Mouse (Mus musculus) stomach, embryonic 15.5 days (tissue): ENCODE measurements around the gene Adamts8. TPM values are rescaled to one million over a fixed set of nuclear protein-coding genes. Genes with fewer than 3 reads are reported as not detected.

Experiments
- ATAC-seq: fragments of 200-750 bp; cut with Nextera tagmentation; 2 replicates; pipeline ENCODE4 v1.8.0; 2017; ENCODE audit warnings: low read depth, moderate number of reproducible peaks, moderate TSS enrichment; ENCODE audit not compliant: insufficient read depth, low FRiP score
- H3K27ac ChIP-seq: fragments of 300-500 bp; sonication (generic); 2 replicates; pipeline ENCODE4 v1.5.1; 2015; ENCODE audit warnings: mild to moderate bottlenecking, inconsistent platforms
- H3K27me3 ChIP-seq: fragments of 300-500 bp; sonication (generic); replicated peaks from 2 replicates; pipeline ENCODE4 v1.6.1; 2015; ENCODE audit warnings: inconsistent platforms
- H3K36me3 ChIP-seq: fragments of 300-500 bp; sonication (generic); 2 replicates; pipeline ENCODE4 v1.6.1; 2015; ENCODE audit warnings: inconsistent platforms
- H3K4me1 ChIP-seq: fragments of 300-500 bp; sonication (generic); 2 replicates; pipeline ENCODE4 v1.6.1; 2015; ENCODE audit warnings: inconsistent platforms
- H3K4me2 ChIP-seq: fragments of 300-500 bp; sonication (generic); 2 replicates; pipeline ENCODE4 v1.6.1; 2015; ENCODE audit warnings: mild to moderate bottlenecking, inconsistent platforms
- H3K4me3 ChIP-seq: fragments of 300-500 bp; sonication (generic); replicated peaks from 2 replicates; pipeline ENCODE4 v1.5.1; 2015; ENCODE audit warnings: inconsistent platforms
- H3K9ac ChIP-seq: fragments of 300-500 bp; sonication (generic); 2 replicates; pipeline ENCODE4 v1.6.1; 2015; ENCODE audit warnings: inconsistent platforms
- H3K9me3 ChIP-seq: fragments of 300-500 bp; sonication (generic); 2 replicates; pipeline ENCODE4 v1.6.1; 2016; ENCODE audit warnings: inconsistent platforms
- WGBS: fragments of 180-500 bp; shearing (Covaris S2); methylation state at CpG from one replicate; pipeline ENCODE4 v1.1.7; 2015; 5-methylcytosine and 5-hydroxymethylcytosine counted together
- polyA plus RNA-seq: library from polyadenylated mRNA; unstranded; fragments of >200 nt; fragmentation: Nextera tagmentation; extraction: Ambion mirVana; gene quantifications from 2 replicates; pipeline ENCODE4 v1.2.1, GENCODE M21; 2015

The Adamts8 gene
- polyA plus RNA-seq, result 9.6 and 10.5 TPM in 2 replicates

- peaks cover 42% of the 10 kb centered on the region for H3K27me3 ChIP-seq
- H3K27ac ChIP-seq, result no peak within 1 kb of the TSS
- no peaks in the 10 kb centered on the region for H3K36me3 ChIP-seq
- H3K4me1 ChIP-seq, result 0 out of 2 replicates have a peak, but pooled peaks cover 5% of the 10 kb centered on the region
- peak within 1 kb of the TSS; percentile 57 for H3K4me3 ChIP-seq
- WGBS, result under 1% methylated on average over 94 of the region's 96 CpGs
- peak within 1 kb of the TSS; percentile 94 for H3K4me2 ChIP-seq
- no peaks in the 10 kb centered on the region for H3K9me3 ChIP-seq
- ATAC-seq, result peak; percentile 51; the same call in 1 of the 2 replicates
- H3K9ac ChIP-seq, result peak within 1 kb of the TSS; percentile 46
Measured at GRCm38 (mm10) chr9:30942512-30943313, at the start of gene Adamts8. TSS of gene Adamts8 (plus strand) at chr9:30942562.

DNA sequence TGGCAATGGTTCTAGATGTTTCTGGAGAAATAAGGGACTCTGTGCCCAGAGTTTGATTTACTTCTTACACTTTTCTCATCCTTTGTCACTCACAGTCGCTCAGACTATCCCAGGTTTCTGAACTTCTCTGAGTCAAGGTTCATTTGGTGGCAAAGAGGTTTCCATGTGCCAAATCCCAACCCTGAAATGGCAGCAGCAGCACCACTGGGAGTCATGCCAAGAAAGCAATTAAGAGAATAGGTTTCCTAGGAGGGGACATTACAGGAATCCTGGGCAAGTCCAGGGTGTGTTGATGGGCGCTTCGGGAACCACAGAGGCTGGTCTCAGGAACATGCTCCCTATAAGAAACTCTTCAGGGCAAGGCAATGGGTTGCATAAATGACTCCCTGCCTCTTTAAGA is 46.7 kb upstream of the Adamts8 start:
- H3K4me3 ChIP-seq, result no peak overlapping the region
- ATAC-seq, result no peak
- no peak overlapping the region for H3K4me2 ChIP-seq
- no peak overlapping the region for H3K27ac ChIP-seq
- no peaks in the 10 kb centered on the region for H3K27me3 ChIP-seq
- H3K9ac ChIP-seq, result no peak overlapping the region
- 0 out of 2 replicates have a peak, but pooled peaks cover 4% of the 10 kb centered on the region for H3K4me1 ChIP-seq
- 79% methylated on average over 3 of the region's 3 CpGs for WGBS
- no peaks in the 10 kb centered on the region for H3K9me3 ChIP-seq
- H3K36me3 ChIP-seq, result no peaks in the 10 kb centered on the region

DNA sequence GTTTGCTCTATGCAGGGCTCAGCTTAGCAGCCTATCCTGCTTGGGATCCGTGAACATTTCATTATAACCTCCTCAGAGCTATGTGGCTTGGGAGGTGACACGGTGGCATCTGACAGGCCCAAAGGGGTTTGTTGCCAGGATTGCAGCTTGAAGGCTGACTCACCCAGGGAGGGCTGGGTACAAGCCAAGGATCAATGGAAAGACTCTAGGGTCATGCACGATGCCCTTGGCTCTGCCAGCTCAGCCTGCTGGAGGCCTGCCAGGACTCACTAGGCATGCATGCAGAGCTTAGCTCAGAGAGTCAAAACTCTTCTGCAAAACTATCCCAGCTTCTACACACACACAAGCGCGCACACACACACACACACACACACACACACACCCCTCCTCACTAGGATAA is 45.6 kb upstream of the Adamts8 start:
- Histone ChIP-seq H3K27me3 (no peaks in the 10 kb centered on the region), H3K36me3 (no peaks in the 10 kb centered on the region), H3K4me3 (no peak overlapping the region), H3K4me1 (0 out of 2 replicates have a peak, but pooled peaks cover 4% of the 10 kb centered on the region), H3K4me2 (no peak overlapping the region), H3K9me3 (no peaks in the 10 kb centered on the region), H3K27ac (peak overlapping the region; percentile 21), H3K9ac (no peak overlapping the region)
- WGBS, result 54% methylated on average over 5 of the region's 5 CpGs
- ATAC-seq, result peak; percentile 59

GRCm38 (mm10) chr9:30897169-30897568 is 45.2 kb upstream of the Adamts8 start:
- Histone ChIP-seq H3K4me1 (0 out of 2 replicates have a peak, but pooled peaks cover 4% of the 10 kb centered on the region), H3K4me2 (no peak overlapping the region), H3K27ac (0 out of 2 replicates have a peak overlapping the region, but pooled peaks have one; percentile 21), H3K36me3 (no peaks in the 10 kb centered on the region), H3K9me3 (no peaks in the 10 kb centered on the region), H3K9ac (no peak overlapping the region), H3K27me3 (no peaks in the 10 kb centered on the region), H3K4me3 (no peak overlapping the region)
- ATAC-seq, result no peak
- 84% methylated on average over 2 of the region's 2 CpGs for WGBS

DNA sequence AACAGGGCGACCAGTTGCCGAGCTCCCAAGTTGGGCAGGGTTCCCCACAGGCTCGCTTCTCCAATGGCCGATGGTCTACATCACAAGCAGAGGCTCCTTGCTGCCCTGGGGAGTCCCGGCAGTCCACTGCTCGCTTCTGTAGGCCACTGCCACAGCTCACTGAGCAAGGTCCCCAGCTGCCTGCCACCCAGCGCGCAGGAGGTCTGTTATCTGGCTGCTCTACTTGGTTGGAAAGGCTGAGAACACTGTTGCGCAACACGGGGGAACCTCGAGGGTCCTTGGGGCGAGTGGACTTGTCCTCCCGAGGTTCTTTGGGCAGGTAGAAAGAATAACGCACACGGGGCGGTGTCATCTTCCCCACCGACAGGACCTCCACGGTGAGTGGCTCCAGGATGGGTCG is 40.2 kb upstream of the Adamts8 start:
- Histone ChIP-seq H3K4me2 (no peak overlapping the region), H3K36me3 (no peaks in the 10 kb centered on the region; the same call in 1 of the 2 replicates), H3K9me3 (no peaks in the 10 kb centered on the region), H3K27me3 (no peaks in the 10 kb centered on the region), H3K9ac (no peak overlapping the region), H3K4me3 (no peak overlapping the region), H3K4me1 (no peaks in the 10 kb centered on the region), H3K27ac (no peak overlapping the region)
- no peak for ATAC-seq
- WGBS, result 94% methylated on average over 19 of the region's 19 CpGs

- Histone ChIP-seq H3K4me3 (no peak overlapping the region), H3K27ac (no peak overlapping the region), H3K9ac (no peak overlapping the region), H3K36me3 (no peaks in the 10 kb centered on the region; the same call in 1 of the 2 replicates), H3K4me2 (no peak overlapping the region), H3K27me3 (no peaks in the 10 kb centered on the region), H3K4me1 (no peaks in the 10 kb centered on the region), H3K9me3 (no peaks in the 10 kb centered on the region)
- ATAC-seq, result no peak
- WGBS, result 92% methylated on average over 7 of the region's 7 CpGs
Measured at GRCm38 (mm10) chr9:30902641-30903040, 39.7 kb upstream of the Adamts8 start.

DNA sequence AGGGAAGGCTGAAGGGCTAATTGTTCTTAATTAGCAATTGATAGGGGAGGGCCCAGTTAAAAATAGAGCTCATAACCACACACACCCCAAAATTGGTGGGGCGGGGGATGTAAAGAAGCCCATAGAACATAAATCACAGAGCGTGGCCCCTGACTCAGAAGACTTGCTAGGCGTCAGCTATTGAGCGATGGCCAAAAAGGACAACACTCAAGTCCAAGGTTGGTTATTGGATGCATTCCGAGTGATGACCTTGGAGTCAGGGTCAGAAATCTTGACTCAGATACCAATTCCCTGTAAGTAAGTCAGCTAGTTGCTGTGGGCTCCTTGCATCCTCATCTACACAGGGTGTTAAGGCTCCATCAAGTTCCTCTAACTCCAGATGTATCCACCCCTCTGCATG is 39.1 kb upstream of the Adamts8 start:
- no peak overlapping the region for H3K4me2 ChIP-seq
- no peaks in the 10 kb centered on the region for H3K27me3 ChIP-seq
- no peaks in the 10 kb centered on the region; the same call in 1 of the 2 replicates for H3K36me3 ChIP-seq
- no peak overlapping the region for H3K27ac ChIP-seq
- H3K4me3 ChIP-seq, result no peak overlapping the region
- H3K9ac ChIP-seq, result no peak overlapping the region
- H3K9me3 ChIP-seq, result no peaks in the 10 kb centered on the region
- no peak for ATAC-seq
- no peaks in the 10 kb centered on the region for H3K4me1 ChIP-seq
- WGBS, result 95% methylated on average over 5 of the region's 5 CpGs

- Histone ChIP-seq H3K36me3 (no peaks in the 10 kb centered on the region; the same call in 1 of the 2 replicates), H3K9me3 (no peaks in the 10 kb centered on the region), H3K4me1 (no peaks in the 10 kb centered on the region), H3K9ac (no peak overlapping the region), H3K4me2 (no peak overlapping the region), H3K4me3 (no peak overlapping the region), H3K27ac (no peak overlapping the region), H3K27me3 (no peaks in the 10 kb centered on the region)
- ATAC-seq, result no peak
- 78% methylated on average over 10 of the region's 10 CpGs for WGBS
Measured at GRCm38 (mm10) chr9:30905861-30906260, 36.5 kb upstream of the Adamts8 start.

DNA sequence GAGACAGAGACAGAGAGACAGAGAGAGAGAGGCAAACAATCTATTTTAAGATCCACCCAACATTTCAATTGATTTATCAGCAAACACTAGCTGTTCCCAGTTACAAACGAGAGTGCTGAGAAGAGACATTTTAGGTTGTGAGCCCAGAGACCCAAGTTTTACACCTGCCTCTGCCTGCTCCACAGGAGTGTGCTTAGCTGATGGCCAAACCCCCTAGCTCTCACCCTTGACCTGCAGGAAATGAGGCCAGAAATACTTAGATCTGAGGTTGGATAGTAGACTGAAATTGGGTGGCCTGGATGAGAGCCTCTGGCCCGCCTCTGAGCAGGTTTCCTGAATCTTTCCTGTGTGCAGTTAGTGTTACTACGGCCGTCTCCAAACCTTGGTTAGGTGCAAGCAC is 35.9 kb upstream of the Adamts8 start:
- Histone ChIP-seq H3K4me2 (no peak overlapping the region), H3K9ac (no peak overlapping the region), H3K4me3 (no peak overlapping the region), H3K36me3 (no peaks in the 10 kb centered on the region; the same call in 1 of the 2 replicates), H3K4me1 (no peaks in the 10 kb centered on the region), H3K27me3 (no peaks in the 10 kb centered on the region), H3K9me3 (no peaks in the 10 kb centered on the region), H3K27ac (no peak overlapping the region)
- 79% methylated on average over 4 of the region's 4 CpGs for WGBS
- ATAC-seq, result no peak

- WGBS, result 32% methylated on average over 5 of the region's 5 CpGs
- Histone ChIP-seq H3K27ac (no peak overlapping the region), H3K9me3 (no peaks in the 10 kb centered on the region), H3K4me1 (no peaks in the 10 kb centered on the region), H3K9ac (no peak overlapping the region), H3K4me3 (no peak overlapping the region), H3K27me3 (no peaks in the 10 kb centered on the region), H3K4me2 (no peak overlapping the region), H3K36me3 (no peaks in the 10 kb centered on the region; the same call in 1 of the 2 replicates)
- ATAC-seq, result no peak
Measured at GRCm38 (mm10) chr9:30907677-30908295, 34.6 kb upstream of the Adamts8 start.

GRCm38 (mm10) chr9:30908296-30908690 is 34.1 kb upstream of the Adamts8 start:
- no peaks in the 10 kb centered on the region for H3K9me3 ChIP-seq
- no peaks in the 10 kb centered on the region for H3K4me1 ChIP-seq
- no peak overlapping the region for H3K4me2 ChIP-seq
- H3K4me3 ChIP-seq, result no peak overlapping the region
- WGBS, result 45% methylated on average over 5 of the region's 5 CpGs
- ATAC-seq, result no peak
- no peaks in the 10 kb centered on the region for H3K27me3 ChIP-seq
- no peaks in the 10 kb centered on the region; the same call in 1 of the 2 replicates for H3K36me3 ChIP-seq
- no peak overlapping the region for H3K9ac ChIP-seq
- H3K27ac ChIP-seq, result no peak overlapping the region

- no peaks in the 10 kb centered on the region; the same call in 1 of the 2 replicates for H3K36me3 ChIP-seq
- no peaks in the 10 kb centered on the region for H3K9me3 ChIP-seq
- 86% methylated on average over 5 of the region's 5 CpGs for WGBS
- no peak for ATAC-seq
- no peaks in the 10 kb centered on the region for H3K4me1 ChIP-seq
- H3K27ac ChIP-seq, result no peak overlapping the region
- no peak overlapping the region for H3K4me2 ChIP-seq
- H3K4me3 ChIP-seq, result no peak overlapping the region
- no peak overlapping the region for H3K9ac ChIP-seq
- no peaks in the 10 kb centered on the region for H3K27me3 ChIP-seq
Measured at GRCm38 (mm10) chr9:30908973-30909372, 33.4 kb upstream of the Adamts8 start.
